Mouse (Mus musculus) heart, embryonic 10.5 days (tissue): ENCODE data around the gene Ccdc146. TPM values are rescaled to one million over a fixed set of nuclear protein-coding genes. Genes with fewer than 3 reads are reported as not detected.
A peak's percentile ranks its signal among the peaks of the same experiment; 100 is the strongest.

Experiments used
- DNase-seq: peaks from one replicate; pipeline ENCODE4 v3.0.0-alpha.2; 2017; ENCODE audit warnings: low spot score
- H3K27ac ChIP-seq: fragments of 300-500 bp; sonication (generic); 2 replicates; pipeline ENCODE4 v1.5.1; 2016; ENCODE audit warnings: mild to moderate bottlenecking
- H3K27me3 ChIP-seq: fragments of 300-500 bp; sonication (generic); 2 replicates; pipeline ENCODE4 v1.6.1; 2016; ENCODE audit warnings: mild to moderate bottlenecking; ENCODE audit not compliant: poor library complexity, insufficient read depth, severe bottlenecking
- H3K36me3 ChIP-seq: fragments of 300-500 bp; sonication (generic); 2 replicates; pipeline ENCODE4 v1.6.1; 2016; ENCODE audit warnings: mild to moderate bottlenecking, moderate library complexity
- H3K4me1 ChIP-seq: fragments of 300-500 bp; sonication (generic); 2 replicates; pipeline ENCODE4 v1.6.1; 2016; ENCODE audit warnings: mild to moderate bottlenecking
- H3K4me3 ChIP-seq: fragments of 300-500 bp; sonication (generic); 2 replicates; pipeline ENCODE4 v1.5.1; 2016; ENCODE audit warnings: mild to moderate bottlenecking, moderate library complexity
- H3K9me3 ChIP-seq: fragments of 300-500 bp; sonication (generic); 2 replicates; pipeline ENCODE4 v1.6.1; 2016; ENCODE audit warnings: mild to moderate bottlenecking, moderate library complexity
- whole genome bisulfite sequencing: fragments of 180-500 bp; shearing (Covaris S2); methylation state at CpG from one replicate; pipeline ENCODE4 v1.1.7; 2016; 5-methylcytosine and 5-hydroxymethylcytosine counted together
- polyA plus RNA-seq: library from polyadenylated mRNA; unstranded; fragments of >200 nt; fragmentation: Nextera tagmentation; extraction: Ambion mirVana; gene quantifications from 2 replicates; pipeline ENCODE4 v1.2.1, GENCODE M21; 2016

Gene Ccdc146
- polyA plus RNA-seq, 1 experiment from 2014 or later = 1.3 TPM

DNA sequence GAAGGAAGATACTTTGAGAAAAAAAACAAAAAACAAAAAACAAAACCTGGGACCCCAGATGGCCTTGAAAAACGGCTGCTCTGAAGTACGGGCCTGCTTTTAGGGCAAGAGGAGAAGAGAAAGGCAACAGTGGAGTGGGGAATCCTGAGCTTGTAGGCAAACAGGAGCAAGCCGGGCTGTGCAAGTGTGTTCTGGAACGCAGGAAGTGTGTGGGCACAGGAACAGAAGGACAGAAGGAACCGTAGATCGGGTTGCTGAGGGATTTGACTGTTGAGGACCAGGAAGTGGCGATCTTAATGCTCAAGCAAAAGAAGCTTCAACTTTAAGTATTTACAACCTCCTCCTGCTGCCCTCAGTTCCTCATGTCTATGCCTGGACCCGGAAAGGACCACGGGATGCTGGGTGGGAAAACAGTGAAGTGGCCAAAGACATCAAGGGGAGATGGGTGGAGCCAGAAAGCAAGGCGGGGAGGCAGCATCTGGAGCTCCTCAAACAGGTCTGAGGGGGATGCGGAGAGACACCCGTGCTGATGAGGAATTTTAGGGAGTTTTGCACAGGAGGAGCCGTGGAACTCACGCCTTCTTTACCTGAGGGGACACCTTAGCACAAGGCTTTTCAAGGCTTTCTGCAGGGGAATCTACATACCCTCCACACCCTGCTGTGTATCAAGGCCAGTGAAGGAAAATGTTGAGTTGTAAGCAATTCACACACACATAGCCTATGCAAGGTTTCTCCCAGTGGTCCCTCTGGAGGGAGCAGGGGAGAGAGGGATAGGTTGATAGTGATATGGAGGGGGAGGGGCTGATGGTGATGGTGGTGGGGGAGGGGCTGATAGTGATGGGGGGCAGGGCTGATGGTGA, 40.9 kb downstream of the Ccdc146 start:
- 0 out of 2 replicates have a peak overlapping the region, but pooled peaks have one; percentile 3 for H3K4me3 ChIP-seq
- WGBS = 27% methylated on average over 14 of the region's 14 CpGs
- DNase-seq = no peak

DNA sequence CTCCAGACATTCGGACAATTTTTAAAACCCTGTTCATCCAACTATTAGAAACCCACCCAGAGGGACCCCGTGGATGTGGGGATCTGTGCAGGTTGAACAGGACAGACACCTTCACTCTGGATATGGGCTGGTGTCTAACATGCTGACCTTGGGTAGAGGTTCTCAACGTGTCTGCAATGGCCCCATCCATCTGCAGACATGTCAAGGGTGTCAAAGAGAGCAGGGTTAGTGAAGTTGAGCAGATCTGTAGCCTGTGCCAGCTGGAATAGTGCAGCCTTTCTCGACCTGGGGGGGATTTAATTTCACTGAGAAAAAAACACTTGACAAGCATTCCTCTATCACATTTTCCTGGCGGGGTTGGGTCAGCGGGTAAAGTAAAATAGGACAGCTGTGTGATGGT, 41.8 kb downstream of the Ccdc146 start:
- 0 out of 2 replicates have a peak overlapping the region, but pooled peaks have one; percentile 18 for H3K27ac ChIP-seq
- H3K4me3 ChIP-seq = no peak overlapping the region
- H3K36me3 ChIP-seq = no peaks in the 10 kb centered on the region
- peaks cover 29% of the 10 kb centered on the region for H3K4me1 ChIP-seq
- no peaks in the 10 kb centered on the region for H3K9me3 ChIP-seq
- no peaks in the 10 kb centered on the region for H3K27me3 ChIP-seq
- 56% methylated on average over 6 of the region's 6 CpGs for WGBS
- no peak for DNase-seq

More for the DNA sequence above, 40.9 kb downstream of the Ccdc146 start:
- H3K36me3 ChIP-seq = no peaks in the 10 kb centered on the region
- peaks cover 29% of the 10 kb centered on the region for H3K4me1 ChIP-seq
- H3K27me3 ChIP-seq = no peaks in the 10 kb centered on the region
- peak overlapping the region; percentile 78 for H3K27ac ChIP-seq
- H3K9me3 ChIP-seq = no peaks in the 10 kb centered on the region

DNA sequence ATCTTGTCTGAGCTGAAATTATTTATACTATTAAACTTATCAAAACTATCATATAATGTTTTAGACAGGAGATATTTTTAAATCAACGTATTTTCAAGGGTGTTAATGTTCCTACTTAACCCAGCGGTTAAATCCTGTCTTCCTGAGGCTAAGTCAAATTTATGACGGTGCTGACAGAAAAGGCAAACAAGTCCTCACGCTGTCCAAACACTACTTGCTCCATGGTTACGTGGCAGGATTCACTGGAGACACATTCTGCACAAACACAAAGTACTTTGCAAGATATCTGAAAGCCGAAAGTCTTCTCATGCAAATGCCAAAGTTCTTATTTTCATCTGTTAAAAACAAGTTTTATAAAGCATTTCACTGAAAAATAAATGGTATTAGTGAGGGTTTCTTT, 42.5 kb downstream of the Ccdc146 start:
- no peak for DNase-seq
- 66% methylated on average over 6 of the region's 6 CpGs for WGBS
- Histone ChIP-seq H3K36me3 (no peaks in the 10 kb centered on the region), H3K4me1 (peaks cover 29% of the 10 kb centered on the region), H3K9me3 (no peaks in the 10 kb centered on the region), H3K4me3 (no peak overlapping the region), H3K27ac (no peak overlapping the region), H3K27me3 (no peaks in the 10 kb centered on the region)

DNA sequence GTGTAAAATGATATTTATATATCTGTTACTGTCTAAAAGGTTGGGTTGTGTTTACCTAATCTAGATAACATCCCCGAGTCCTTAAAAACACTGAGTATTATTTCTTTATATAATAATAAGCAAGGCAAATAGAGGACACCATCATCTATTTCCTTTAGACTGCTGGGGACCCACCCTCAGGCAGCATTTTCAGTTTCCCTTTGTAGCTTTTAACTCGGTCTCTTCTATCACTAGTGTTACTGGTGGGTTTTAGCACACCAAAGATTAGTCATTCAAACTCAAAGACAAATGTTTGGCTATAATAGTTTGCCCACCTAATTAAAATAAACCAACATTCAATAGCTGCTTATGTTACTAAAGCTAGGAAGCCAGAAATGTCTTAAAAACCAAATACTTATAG, 46.1 kb downstream of the Ccdc146 start:
- WGBS = 60% methylated on average over 2 of the region's 2 CpGs
- H3K27me3 ChIP-seq = no peaks in the 10 kb centered on the region
- no peak overlapping the region for H3K27ac ChIP-seq
- peaks cover 22% of the 10 kb centered on the region for H3K4me1 ChIP-seq
- H3K36me3 ChIP-seq = peaks cover 2% of the 10 kb centered on the region; the same call in 1 of the 2 replicates
- no peak for DNase-seq
- H3K4me3 ChIP-seq = no peak overlapping the region
- no peaks in the 10 kb centered on the region for H3K9me3 ChIP-seq

DNA sequence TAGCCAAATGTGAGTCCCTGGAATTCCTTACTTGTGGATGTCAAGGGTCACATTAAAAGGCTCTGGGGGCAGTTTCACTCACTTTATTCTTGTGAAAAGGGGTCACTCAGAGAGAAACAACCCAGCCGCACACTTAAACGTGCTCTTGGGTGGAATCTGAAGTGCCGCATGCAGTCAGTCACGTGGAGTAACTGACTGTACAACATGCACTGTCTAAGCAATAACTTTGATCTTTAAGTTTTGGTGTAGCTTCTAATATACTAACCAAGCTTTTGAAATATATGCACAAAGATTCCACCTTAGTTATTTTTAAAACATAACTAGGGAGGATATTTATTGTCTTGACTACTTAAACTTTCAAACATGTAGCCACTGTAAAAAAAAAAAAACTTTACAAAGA, 47.5 kb downstream of the Ccdc146 start:
- DNase-seq = no peak
- Histone ChIP-seq H3K9me3 (no peaks in the 10 kb centered on the region), H3K4me3 (no peak overlapping the region), H3K27me3 (no peaks in the 10 kb centered on the region), H3K4me1 (peaks cover 19% of the 10 kb centered on the region), H3K36me3 (peaks cover 2% of the 10 kb centered on the region; the same call in 1 of the 2 replicates), H3K27ac (no peak overlapping the region)
- 76% methylated on average over 4 of the region's 4 CpGs for WGBS

DNA sequence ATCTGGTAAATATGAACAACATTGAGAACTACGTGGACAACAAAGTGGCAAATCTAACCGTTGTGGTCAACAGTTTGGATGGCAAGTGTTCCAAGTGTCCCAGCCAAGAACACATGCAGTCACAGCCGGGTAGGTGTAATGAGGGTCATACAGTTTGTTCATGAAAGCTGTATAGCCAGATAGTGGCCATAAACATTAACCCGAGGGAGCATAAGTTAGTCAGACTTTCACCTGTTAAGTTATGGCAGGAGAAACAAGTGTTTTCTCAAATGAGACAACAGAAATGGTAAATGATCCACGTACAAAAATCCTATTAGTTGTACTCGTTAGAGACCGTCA, 51.3 kb downstream of the Ccdc146 start:
- peaks cover 2% of the 10 kb centered on the region; the same call in 1 of the 2 replicates for H3K36me3 ChIP-seq
- no peaks in the 10 kb centered on the region for H3K9me3 ChIP-seq
- H3K4me3 ChIP-seq = peak overlapping the region; percentile 69
- DNase-seq = no peak
- 59% methylated on average over 7 of the region's 7 CpGs for WGBS
- H3K4me1 ChIP-seq = peaks cover 18% of the 10 kb centered on the region; the same call in 1 of the 2 replicates
- no peaks in the 10 kb centered on the region for H3K27me3 ChIP-seq
- peak overlapping the region; percentile 87; the same call in 1 of the 2 replicates for H3K27ac ChIP-seq

DNA sequence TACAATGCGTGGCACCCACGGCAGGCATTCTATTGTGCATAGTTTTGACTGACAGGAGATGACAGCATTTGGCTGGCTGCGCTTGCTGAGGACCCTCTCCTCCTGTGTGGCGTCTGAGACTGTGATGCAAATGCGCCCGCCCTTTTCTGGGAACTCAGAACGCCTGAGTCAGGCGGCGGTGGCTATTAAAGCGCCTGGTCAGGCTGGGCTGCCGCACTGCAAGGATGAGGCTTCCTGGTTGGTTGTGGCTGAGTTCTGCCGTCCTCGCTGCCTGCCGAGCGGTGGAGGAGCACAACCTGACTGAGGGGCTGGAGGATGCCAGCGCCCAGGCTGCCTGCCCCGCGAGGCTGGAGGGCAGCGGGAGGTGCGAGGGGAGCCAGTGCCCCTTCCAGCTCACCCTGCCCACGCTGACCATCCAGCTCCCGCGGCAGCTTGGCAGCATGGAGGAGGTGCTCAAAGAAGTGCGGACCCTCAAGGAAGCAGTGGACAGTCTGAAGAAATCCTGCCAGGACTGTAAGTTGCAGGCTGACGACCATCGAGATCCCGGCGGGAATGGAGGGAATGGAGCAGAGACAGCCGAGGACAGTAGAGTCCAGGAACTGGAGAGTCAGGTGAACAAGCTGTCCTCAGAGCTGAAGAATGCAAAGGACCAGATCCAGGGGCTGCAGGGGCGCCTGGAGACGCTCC, 51.8 kb downstream of the Ccdc146 start, which contains the start of gene Fgl2:
Gene Fgl2, plus strand, starts transcription at position 150 of the 687 bp plus-strand sequence.
- Histone ChIP-seq H3K27me3 (no peaks in the 10 kb centered on the region), H3K27ac (peak within 1 kb of the TSS; percentile 87), H3K9me3 (no peaks in the 10 kb centered on the region), H3K4me1 (peaks cover 18% of the 10 kb centered on the region; the same call in 1 of the 2 replicates), H3K4me3 (peak within 1 kb of the TSS; percentile 69), H3K36me3 (peaks cover 2% of the 10 kb centered on the region; the same call in 1 of the 2 replicates)
- WGBS = 5% methylated on average over 31 of the region's 31 CpGs
- DNase-seq = peak; percentile 88

DNA sequence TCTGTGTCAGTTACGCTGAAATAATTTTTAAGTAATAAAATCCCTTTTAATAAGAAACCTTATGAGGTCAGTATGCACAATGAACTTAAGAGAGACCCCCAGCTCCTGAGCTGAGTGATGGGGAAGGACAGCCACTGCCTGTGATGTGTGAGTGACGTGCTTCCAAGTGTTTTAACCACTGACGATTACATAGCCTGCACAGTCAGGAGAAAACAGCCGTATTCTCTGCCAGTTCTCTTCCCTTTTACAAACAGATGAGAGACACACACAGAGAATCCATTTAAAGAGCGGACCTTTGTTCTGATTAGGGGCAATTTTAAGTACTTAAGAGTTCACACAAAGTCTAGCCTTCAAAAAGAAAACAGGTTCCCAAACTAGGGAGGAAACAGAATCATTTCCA, 52.6 kb downstream of the Ccdc146 start:
- Histone ChIP-seq H3K36me3 (peaks cover 2% of the 10 kb centered on the region; the same call in 1 of the 2 replicates), H3K27me3 (no peaks in the 10 kb centered on the region), H3K9me3 (no peaks in the 10 kb centered on the region), H3K4me1 (peaks cover 18% of the 10 kb centered on the region; the same call in 1 of the 2 replicates), H3K4me3 (peak overlapping the region; percentile 69), H3K27ac (peak overlapping the region; percentile 87)
- DNase-seq = no peak
- WGBS = 43% methylated on average over 5 of the region's 5 CpGs

DNA sequence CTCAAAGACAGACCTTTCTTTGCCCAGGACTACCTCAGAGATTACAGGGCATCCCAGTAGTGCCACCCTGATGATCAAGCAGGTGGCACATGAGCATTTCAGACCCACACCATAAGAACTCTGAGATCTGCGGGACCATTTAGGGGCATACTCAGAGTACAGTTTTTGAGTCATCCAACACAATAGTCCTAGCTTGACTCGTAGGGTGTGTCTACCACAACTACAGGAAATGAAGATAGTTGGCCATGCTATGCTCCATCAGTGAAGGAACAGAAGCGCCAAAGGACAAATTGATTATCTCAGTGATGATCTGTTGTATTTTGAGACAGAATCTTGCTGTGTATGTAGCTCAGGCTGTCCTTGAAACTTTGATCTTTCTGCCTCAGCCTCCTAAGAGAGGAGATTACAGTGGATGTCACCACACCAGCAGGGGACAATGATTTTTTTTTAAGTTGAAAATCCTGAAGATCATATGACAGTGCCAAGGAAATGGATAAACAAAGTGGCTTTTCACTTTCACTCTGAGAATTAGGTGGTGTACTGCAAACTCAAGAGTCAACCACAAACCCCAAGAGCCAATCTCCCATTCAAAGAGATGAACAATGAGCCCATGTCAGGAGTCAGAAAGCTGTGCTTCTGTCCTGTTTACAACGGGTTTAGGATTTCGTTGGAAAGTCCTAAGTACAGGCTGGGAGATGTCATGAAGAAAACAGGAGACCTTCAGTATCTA, 54.1 kb downstream of the Ccdc146 start:
- 82% methylated on average over 5 of the region's 5 CpGs for WGBS
- DNase-seq = no peak
- no peak overlapping the region for H3K4me3 ChIP-seq
- no peaks in the 10 kb centered on the region for H3K36me3 ChIP-seq
- no peak overlapping the region for H3K27ac ChIP-seq
- peaks cover 18% of the 10 kb centered on the region; the same call in 1 of the 2 replicates for H3K4me1 ChIP-seq
- no peaks in the 10 kb centered on the region for H3K9me3 ChIP-seq
- no peaks in the 10 kb centered on the region for H3K27me3 ChIP-seq

DNA sequence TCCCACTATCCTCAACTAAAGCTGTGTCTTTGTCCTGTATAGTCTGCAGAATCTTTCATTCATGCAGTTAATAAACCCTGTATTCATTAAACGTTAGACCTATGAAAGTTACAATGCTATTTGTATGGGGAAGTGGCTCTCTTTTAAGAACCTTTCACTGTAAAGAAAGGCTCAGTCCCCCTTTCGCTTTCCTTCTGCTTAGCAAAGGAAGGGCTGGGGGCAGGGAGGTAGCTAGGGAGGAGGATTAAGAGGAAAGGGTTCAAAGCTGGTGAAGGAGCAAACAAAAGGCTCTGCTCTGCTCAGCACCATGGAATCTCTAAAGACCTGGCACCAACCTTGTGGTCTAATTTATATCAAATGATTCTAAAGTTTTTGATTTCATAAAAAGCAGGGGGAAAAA, 57.0 kb downstream of the Ccdc146 start:
- no peak overlapping the region for H3K27ac ChIP-seq
- H3K36me3 ChIP-seq = no peaks in the 10 kb centered on the region
- no peak overlapping the region for H3K4me3 ChIP-seq
- 42% methylated on average over 2 of the region's 2 CpGs for WGBS
- DNase-seq = no peak
- no peaks in the 10 kb centered on the region for H3K27me3 ChIP-seq
- H3K9me3 ChIP-seq = no peaks in the 10 kb centered on the region
- peaks cover 9% of the 10 kb centered on the region; the same call in 1 of the 2 replicates for H3K4me1 ChIP-seq

DNA sequence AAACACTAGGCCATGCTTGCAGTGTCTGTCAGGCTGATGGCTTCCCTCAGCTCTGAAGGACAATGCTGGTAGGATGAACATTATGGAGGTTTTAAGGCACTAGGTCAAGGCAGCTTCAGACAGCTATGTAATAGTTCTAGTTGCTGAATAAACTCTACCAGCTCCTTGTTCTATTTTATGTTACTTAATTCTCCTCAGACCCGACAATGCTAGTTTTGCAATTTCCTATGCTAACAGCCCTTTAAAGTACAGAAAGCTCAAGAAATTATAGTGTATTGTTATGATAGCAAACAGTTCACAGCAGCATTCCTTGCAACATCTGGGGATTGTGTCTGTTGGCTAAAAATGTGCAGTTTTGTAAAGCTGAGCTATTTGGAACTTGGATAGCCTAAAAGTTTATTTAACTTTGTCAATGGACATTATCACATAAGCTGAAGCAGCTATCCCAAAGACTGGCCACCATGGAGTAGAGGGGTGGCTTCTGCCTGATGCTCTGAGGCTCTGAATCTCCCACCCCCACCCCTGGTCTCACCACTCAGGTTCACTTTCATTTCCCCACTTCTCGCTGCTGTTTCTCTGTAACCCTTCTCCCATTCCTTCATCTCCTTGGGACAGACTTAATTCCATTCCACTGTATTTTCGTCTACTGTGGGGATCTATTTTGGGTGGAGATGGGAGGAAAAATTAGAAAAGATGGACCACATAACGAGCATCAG, 58.0 kb downstream of the Ccdc146 start:
- H3K9me3 ChIP-seq = peaks cover 2% of the 10 kb centered on the region; the same call in 1 of the 2 replicates
- WGBS = 71% methylated on average over 4 of the region's 4 CpGs
- no peak for DNase-seq
- H3K4me3 ChIP-seq = no peak overlapping the region
- no peaks in the 10 kb centered on the region for H3K27me3 ChIP-seq
- H3K36me3 ChIP-seq = no peaks in the 10 kb centered on the region
- 0 out of 2 replicates have a peak, but pooled peaks cover 4% of the 10 kb centered on the region for H3K4me1 ChIP-seq
- H3K27ac ChIP-seq = no peak overlapping the region

DNA sequence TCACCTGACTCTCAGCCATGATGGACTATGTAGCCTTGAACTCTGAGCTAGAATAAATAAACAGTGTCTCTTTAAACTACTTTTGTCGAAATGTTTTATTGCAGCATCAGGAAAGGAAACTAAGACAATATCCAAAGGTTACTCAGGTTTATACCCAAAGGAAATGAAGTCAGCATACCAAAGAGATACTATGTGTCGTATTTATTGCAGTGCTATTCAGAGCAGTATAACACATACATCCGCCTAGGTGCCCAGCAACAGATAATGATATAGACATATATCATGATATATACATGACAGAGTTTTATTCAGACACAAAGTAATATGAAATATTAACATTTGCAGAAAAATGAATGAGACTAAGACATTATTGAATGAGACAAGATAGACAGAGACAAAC, 61.1 kb downstream of the Ccdc146 start:
- no peaks in the 10 kb centered on the region for H3K36me3 ChIP-seq
- H3K27ac ChIP-seq = no peak overlapping the region
- no peak overlapping the region for H3K4me3 ChIP-seq
- H3K9me3 ChIP-seq = peaks cover 2% of the 10 kb centered on the region; the same call in 1 of the 2 replicates
- H3K27me3 ChIP-seq = no peaks in the 10 kb centered on the region
- H3K4me1 ChIP-seq = no peaks in the 10 kb centered on the region
- WGBS = 75% methylated on average over 3 of the region's 3 CpGs
- no peak for DNase-seq
